Mouse (Mus musculus): ENCODE measurements around the gene Dhx9. TPM values are rescaled to one million over a fixed set of nuclear protein-coding genes. Genes with fewer than 3 reads are reported as not detected.
A peak's percentile ranks its signal among the peaks of the same experiment; 100 is the strongest.

Gene Dhx9
- polyA plus RNA-seq, 1 experiment = 25.2 TPM

- H3K27me3 ChIP-seq (ENCODE audit: control insufficient read depth, insufficient read depth, insufficient read length) = no peaks in the 10 kb centered on the region
- no peak overlapping the region for H3ac ChIP-seq (ENCODE audit: control insufficient read depth, insufficient read length)
- peaks cover 89% of the 10 kb centered on the region for H3K79me2 ChIP-seq (ENCODE audit: control insufficient read depth, insufficient read depth)
- no peak overlapping the region for H3K4me3 ChIP-seq
- peaks cover 61% of the 10 kb centered on the region for H3K36me3 ChIP-seq (ENCODE audit: control insufficient read depth, insufficient read depth)
- TF ChIP-seq SRF (IDR thresholded peaks at IDR 0.05; ENCODE audit: control insufficient read depth, insufficient read length, low read depth) (no peak), MYOD1 (IDR thresholded peaks at IDR 0.05; ENCODE audit: control insufficient read depth in 1 of 3, insufficient read length in 2 of 3, low read depth in 2 of 3) (no peak), TCF12 (IDR thresholded peaks at IDR 0.05; ENCODE audit: insufficient read depth, poor library complexity, severe bottlenecking) (no peak), POLR2AphosphoS2 (IDR thresholded peaks at IDR 0.05; ENCODE audit: insufficient read length, low read depth) (no peak), MAX (IDR thresholded peaks at IDR 0.05; ENCODE audit: low read depth) (no peak), CEBPB (IDR thresholded peaks at IDR 0.05; ENCODE audit: insufficient read depth, poor library complexity, severe bottlenecking) (no peak)
- no peak overlapping the region for H3K4me2 ChIP-seq (ENCODE audit: low read depth)
Measured at GRCm38 (mm10) chr1:153480386-153481024, 7.0 kb downstream of the Dhx9 start.

GRCm38 (mm10) chr1:153479296-153479695, 8.2 kb downstream of the Dhx9 start:
- Histone ChIP-seq H3K4me2 (ENCODE audit: low read depth) (no peak overlapping the region), H3K27me3 (ENCODE audit: control insufficient read depth, insufficient read depth, insufficient read length) (no peaks in the 10 kb centered on the region), H3K79me2 (ENCODE audit: control insufficient read depth, insufficient read depth) (peaks cover 77% of the 10 kb centered on the region), H3ac (ENCODE audit: control insufficient read depth, insufficient read length) (no peak overlapping the region), H3K36me3 (ENCODE audit: control insufficient read depth, insufficient read depth) (peaks cover 72% of the 10 kb centered on the region), H3K4me3 (no peak overlapping the region)
- TF ChIP-seq SRF (IDR thresholded peaks at IDR 0.05; ENCODE audit: control insufficient read depth, insufficient read length, low read depth) = no peak

GRCm38 (mm10) chr1:153461796-153462195, 25.7 kb downstream of the Dhx9 start:
- TF ChIP-seq POLR2A (IDR thresholded peaks at IDR 0.05; ENCODE audit: insufficient read length, low read depth) = no peak
- no peak for TF ChIP-seq POLR2AphosphoS2 (IDR thresholded peaks at IDR 0.05; ENCODE audit: insufficient read length, low read depth)
- no peak for TF ChIP-seq TCF3 (IDR thresholded peaks at IDR 0.05; ENCODE audit: insufficient read length, low read depth)
- TF ChIP-seq TCF12 (IDR thresholded peaks at IDR 0.05; ENCODE audit: insufficient read depth, poor library complexity, severe bottlenecking) = no peak
- H3K4me2 ChIP-seq (ENCODE audit: low read depth) = no peak overlapping the region
- H3K27me3 ChIP-seq (ENCODE audit: control insufficient read depth, insufficient read depth, insufficient read length) = no peaks in the 10 kb centered on the region
- H3K4me3 ChIP-seq = no peak overlapping the region
- H3K36me3 ChIP-seq (ENCODE audit: control insufficient read depth, insufficient read depth) = peaks cover 99% of the 10 kb centered on the region
- no peak overlapping the region for H3ac ChIP-seq (ENCODE audit: control insufficient read depth, insufficient read length)
- H3K79me2 ChIP-seq (ENCODE audit: control insufficient read depth, insufficient read depth) = no peaks in the 10 kb centered on the region

- H3K36me3 ChIP-seq (ENCODE audit: control insufficient read depth, insufficient read depth) = peaks cover 60% of the 10 kb centered on the region
- H3ac ChIP-seq (ENCODE audit: control insufficient read depth, insufficient read length) = no peak overlapping the region
- no peaks in the 10 kb centered on the region for H3K27me3 ChIP-seq (ENCODE audit: control insufficient read depth, insufficient read depth, insufficient read length)
Measured at GRCm38 (mm10) chr1:153456137-153456536, 31.3 kb downstream of the Dhx9 start.

GRCm38 (mm10) chr1:153453146-153453642, 34.3 kb downstream of the Dhx9 start:
- Histone ChIP-seq H3K36me3 (ENCODE audit: control insufficient read depth, insufficient read depth) (peaks cover 31% of the 10 kb centered on the region), H3K4me3 (no peak overlapping the region), H3K79me2 (ENCODE audit: control insufficient read depth, insufficient read depth) (no peaks in the 10 kb centered on the region), H3K4me2 (ENCODE audit: low read depth) (no peak overlapping the region), H3K27me3 (ENCODE audit: control insufficient read depth, insufficient read depth, insufficient read length) (no peaks in the 10 kb centered on the region), H3ac (ENCODE audit: control insufficient read depth, insufficient read length) (no peak overlapping the region)
- no peak for TF ChIP-seq USF1 (IDR thresholded peaks at IDR 0.05; ENCODE audit: low read depth)
- peak; percentile 64 for TF ChIP-seq POLR2AphosphoS2 (IDR thresholded peaks at IDR 0.05; ENCODE audit: insufficient read length, low read depth)

More at GRCm38 (mm10) chr1:153456137-153456536, 31.3 kb downstream of the Dhx9 start:
- TF ChIP-seq MAX (IDR thresholded peaks at IDR 0.05; ENCODE audit: low read depth) (no peak), TCF12 (IDR thresholded peaks at IDR 0.05; ENCODE audit: insufficient read depth, poor library complexity, severe bottlenecking) (no peak), POLR2A (IDR thresholded peaks at IDR 0.05; ENCODE audit: insufficient read length, low read depth) (no peak), E2F4 (IDR thresholded peaks at IDR 0.05; ENCODE audit: insufficient read depth) (no peak), POLR2AphosphoS2 (IDR thresholded peaks at IDR 0.05; ENCODE audit: insufficient read length, low read depth) (no peak), MYOD1 (IDR thresholded peaks at IDR 0.05; ENCODE audit: control insufficient read depth in 1 of 3, insufficient read length in 2 of 3, low read depth in 2 of 3) (no peak), USF1 (IDR thresholded peaks at IDR 0.05; ENCODE audit: low read depth) (no peak)
- no peak overlapping the region for H3K4me2 ChIP-seq (ENCODE audit: low read depth)
- H3K4me3 ChIP-seq = no peak overlapping the region
- H3K79me2 ChIP-seq (ENCODE audit: control insufficient read depth, insufficient read depth) = no peaks in the 10 kb centered on the region

GRCm38 (mm10) chr1:153451237-153452154, 36.0 kb downstream of the Dhx9 start:
- Histone ChIP-seq H3K27me3 (ENCODE audit: control insufficient read depth, insufficient read depth, insufficient read length) (no peaks in the 10 kb centered on the region), H3K4me3 (no peak overlapping the region), H3K36me3 (ENCODE audit: control insufficient read depth, insufficient read depth) (peaks cover 14% of the 10 kb centered on the region), H3K4me2 (ENCODE audit: low read depth) (no peak overlapping the region), H3K79me2 (ENCODE audit: control insufficient read depth, insufficient read depth) (no peaks in the 10 kb centered on the region), H3ac (ENCODE audit: control insufficient read depth, insufficient read length) (no peak overlapping the region)
- no peak for TF ChIP-seq TCF12 (IDR thresholded peaks at IDR 0.05; ENCODE audit: insufficient read depth, poor library complexity, severe bottlenecking)
- TF ChIP-seq POLR2AphosphoS2 (IDR thresholded peaks at IDR 0.05; ENCODE audit: insufficient read length, low read depth) = peak; percentile 41
- TF ChIP-seq POLR2A (IDR thresholded peaks at IDR 0.05; ENCODE audit: insufficient read length, low read depth) = no peak
